Mouse (Mus musculus): Measurements from ENCODE around the gene Gys1. TPM values are rescaled to one million over a fixed set of nuclear protein-coding genes. Genes with fewer than 3 reads are reported as not detected.

The Gys1 gene
- total RNA-seq, 2 experiments from 2014 or later: 13.9 to 16.5 TPM

DNA sequence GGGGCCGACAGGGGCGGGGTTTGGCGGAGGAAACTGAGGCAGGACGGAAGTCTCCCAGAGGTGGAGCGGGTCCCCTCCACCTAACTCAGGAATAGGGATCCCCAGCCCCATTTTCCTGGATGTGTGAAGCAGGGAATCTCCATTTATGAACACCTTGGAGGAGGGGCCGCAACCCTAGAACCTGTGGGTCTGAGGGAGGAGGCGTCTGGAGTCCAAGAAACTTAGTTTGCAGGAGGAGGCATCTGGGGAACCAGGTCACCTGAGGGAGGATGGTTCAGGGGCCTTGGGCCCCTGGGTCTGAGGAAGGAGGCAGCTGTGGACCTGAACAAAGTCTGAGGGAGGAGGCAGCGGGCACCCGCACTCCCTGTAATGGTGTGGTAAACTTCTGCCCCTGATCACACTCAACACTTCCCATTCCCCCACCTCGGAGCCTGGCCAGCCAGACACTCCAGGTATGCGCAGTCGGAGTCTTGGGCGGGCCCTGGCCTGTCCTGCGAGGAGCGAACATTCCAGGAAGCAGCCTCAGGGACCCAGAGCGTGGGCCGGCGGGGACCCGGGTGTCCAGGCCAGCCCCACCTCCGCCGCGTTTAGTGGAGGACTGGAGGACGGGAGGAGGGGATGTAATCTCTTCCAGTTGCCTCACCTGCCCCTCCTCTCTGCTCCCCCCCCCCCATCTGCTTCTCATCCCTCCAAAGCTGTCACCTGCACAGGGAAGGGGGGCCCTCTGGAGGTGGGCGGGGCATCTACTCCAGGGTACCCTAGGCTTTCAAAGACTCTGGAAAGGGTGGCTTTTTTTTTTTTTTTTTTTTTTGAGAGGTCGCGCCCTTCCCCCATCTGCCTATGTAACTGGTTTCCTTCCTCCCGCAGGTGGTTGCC, 20.5 kb upstream of the Gys1 start:
- no peak for DNase-seq (ENCODE audit: extremely low spot score in 1 of 2, low spot score in 1 of 2)

DNA sequence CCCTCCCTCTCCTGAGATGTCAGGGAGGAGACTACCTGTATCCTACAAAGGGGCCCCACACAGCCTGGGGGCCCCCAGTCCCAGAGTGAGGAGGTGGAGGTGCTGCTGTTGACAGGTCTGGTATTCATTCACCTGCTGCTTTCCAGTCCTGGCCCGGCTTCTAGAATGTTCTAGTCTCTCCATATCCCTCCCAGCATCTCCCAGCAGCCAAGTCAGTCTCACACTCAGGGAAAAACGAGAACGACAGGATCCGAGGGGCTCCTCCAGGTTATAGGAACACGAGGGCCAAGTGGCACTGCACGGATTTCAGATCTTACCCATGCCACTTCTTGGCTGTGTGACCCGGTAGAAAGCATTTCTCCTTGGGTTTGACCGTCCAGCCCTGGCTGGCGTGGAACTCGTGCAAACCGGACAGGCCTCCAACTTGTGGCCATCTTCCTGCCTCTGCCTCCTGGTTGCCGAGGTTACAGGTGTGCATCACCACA, 19.9 kb upstream of the Gys1 start:
- no peak for DNase-seq (ENCODE audit: extremely low spot score in 1 of 2, low spot score in 1 of 2)

DNA sequence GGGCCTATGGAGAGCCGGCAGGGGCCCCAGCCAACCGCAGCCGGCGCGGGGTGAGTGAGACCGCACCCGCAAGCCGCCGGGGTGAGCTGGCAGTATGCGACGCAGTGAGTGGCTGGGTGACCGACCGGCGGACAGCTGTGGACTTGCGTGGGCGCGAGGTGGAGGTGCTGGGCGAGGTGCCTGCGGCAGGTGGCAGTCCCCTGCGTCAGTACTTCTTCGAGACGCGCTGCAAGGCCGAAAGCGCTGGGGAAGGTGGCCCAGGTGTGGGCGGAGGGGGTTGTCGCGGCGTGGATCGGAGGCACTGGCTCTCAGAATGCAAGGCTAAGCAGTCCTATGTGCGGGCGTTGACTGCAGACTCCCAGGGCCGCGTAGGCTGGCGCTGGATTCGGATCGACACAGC, 19.0 kb upstream of the Gys1 start:
- DNase-seq (ENCODE audit: extremely low spot score in 1 of 2, low spot score in 1 of 2): no peak

DNA sequence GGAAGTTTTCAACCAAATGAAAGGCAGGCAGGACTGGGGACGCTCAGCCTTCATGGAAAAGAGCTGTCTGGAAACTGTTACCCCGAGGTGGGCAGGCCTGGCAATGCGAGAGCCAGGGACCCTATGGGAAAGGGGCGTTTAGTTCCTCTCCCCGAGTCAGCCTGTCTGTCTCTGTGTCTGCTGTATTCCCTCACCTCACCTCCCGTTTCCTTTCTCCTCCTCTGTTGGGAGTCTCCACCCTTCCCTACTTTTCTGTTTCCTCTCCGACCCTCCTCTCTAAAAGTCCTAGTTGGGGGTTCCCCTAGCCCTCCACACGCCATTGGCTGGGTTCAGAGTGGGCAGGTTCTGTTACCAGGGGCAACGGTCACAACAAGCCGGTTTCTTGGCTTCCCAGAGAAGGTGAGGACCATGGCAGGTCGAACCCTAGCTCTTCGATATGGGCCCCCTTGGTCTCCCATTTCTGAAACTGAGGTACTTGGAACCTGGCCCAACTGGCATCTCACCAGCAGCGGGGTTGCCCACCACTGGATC, 16.6 kb upstream of the Gys1 start:
- DNase-seq (ENCODE audit: extremely low spot score in 1 of 2, low spot score in 1 of 2): no peak

DNA sequence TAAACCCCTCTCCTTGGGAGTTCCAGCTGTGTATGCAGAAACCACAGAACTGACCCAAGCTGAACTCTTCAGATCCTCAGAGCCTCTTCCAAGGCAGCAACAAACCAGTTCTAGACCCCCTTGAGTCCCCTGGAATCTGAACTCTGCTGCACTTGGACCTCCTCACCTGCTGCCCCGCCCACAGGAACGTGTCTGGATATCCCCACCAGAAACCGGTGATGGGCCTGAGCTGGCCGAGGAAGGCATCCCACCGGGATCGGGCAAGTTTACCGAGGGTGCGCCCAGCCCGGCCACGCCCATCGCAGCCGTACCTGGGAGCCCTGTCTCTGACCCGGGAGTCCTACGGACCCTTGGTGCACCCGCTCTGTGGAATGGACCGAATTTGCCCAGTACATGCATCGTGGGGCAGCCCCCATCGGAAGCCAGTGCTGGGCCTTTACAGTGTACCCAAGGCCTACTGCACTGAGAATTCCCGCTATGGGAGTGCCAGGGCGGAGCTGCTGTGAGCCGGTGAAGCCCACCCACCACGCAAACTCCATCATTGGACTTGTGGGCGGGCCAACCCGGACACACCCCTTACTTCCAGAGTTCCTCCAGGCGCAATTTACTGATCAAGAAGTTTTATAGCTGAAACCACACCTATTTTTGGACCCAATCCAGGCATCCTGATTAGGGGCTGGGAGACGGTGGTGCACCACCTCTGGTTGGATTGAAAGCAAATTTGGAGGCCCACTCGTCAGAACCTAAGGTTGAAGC, 14.6 kb upstream of the Gys1 start:
- no peak for DNase-seq (ENCODE audit: extremely low spot score in 1 of 2, low spot score in 1 of 2)

DNA sequence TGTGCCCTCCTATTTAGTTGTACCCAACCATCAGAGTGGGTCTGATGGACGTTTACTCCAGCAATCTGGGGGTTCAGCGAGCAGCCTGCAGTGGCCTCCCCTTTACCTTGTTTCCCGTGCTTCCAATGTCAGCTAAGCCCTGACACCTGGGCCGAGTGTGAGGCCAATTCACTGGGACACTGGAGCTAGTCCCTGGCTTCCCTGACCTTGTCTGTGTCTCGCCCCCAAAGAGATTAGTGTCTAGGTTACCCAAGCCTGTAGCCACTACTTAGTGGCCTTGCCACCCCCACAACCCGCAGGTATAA, 14.1 kb upstream of the Gys1 start, which contains the start of gene Lhb:
TSS of gene Lhb (plus strand) at position 206 of the 305 bp plus-strand sequence.
- no peak for DNase-seq (ENCODE audit: extremely low spot score in 1 of 2, low spot score in 1 of 2)

DNA sequence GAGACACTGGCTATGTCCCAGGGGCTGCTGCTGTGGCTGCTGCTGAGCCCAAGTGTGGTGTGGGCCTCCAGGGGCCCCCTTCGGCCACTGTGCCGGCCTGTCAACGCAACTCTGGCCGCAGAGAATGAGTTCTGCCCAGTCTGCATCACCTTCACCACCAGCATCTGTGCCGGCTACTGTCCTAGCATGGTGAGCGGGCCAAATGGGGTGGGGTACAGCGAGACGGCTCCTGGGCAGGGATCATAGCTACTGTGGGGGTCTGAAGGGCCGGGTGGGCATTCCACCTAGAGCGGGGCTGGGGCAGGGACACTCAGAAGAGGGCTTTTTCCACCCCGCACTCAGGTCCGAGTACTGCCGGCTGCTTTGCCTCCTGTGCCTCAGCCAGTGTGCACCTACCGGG, 13.4 kb upstream of the Gys1 start:
- no peak for DNase-seq (ENCODE audit: extremely low spot score in 1 of 2, low spot score in 1 of 2)

DNA sequence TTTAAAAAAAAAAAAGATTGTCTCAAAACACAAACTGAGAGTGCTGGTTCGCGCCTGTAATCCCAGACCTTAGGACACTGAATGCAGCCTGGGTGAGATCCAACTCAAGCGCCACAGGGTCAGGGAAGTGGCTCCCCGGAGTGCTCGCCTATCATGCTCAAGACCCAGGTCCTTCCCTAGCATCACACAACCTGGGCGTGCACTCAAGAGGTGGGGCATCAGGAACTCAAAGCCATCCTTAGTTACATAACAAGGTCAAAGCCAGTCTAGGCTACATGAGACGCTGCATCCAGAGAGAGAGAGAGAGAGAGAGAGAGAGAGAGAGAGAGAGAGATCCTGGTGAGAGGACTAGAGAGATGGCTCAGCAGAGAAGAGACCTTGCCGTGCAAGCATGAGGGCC, 8.1 kb upstream of the Gys1 start:
- DNase-seq (ENCODE audit: extremely low spot score in 1 of 2, low spot score in 1 of 2): no peak

DNA sequence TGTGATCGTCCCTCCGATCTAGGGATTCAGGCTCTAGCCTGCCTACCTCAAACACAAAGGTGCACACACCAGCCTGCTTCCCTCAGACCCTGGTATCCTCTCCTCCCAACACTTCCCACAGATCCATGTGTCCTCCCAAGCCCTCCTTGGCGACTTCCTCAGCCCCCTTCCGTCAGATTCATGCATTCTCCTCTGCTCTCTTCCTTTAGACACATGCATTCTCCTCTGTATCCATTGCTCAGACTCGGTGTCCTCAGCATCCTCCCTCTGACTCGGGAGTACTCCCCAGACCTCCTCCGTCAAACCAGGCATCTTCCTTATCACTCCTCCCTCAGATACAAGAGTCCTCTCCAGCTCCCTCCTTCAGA, 825 bp upstream of the Gys1 start:
- DNase-seq (ENCODE audit: extremely low spot score in 1 of 2, low spot score in 1 of 2): no peak

DNA sequence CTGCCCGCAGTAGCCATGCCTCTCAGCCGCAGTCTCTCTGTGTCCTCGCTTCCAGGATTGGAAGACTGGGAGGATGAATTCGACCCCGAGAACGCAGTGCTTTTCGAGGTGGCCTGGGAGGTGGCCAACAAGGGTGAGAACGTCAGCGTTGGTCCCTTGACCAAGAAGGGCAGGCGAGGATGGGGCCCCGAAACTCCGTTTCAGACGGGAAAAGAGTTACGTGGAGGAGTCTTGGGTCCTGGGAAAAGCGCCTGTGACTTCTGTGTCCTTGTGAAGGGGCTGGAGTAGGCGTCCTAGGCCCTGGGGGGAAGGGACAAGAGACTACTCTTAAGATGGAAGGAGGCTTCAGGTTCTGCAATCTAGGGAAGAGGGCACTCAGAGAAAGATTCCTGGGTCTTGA, 394 bp downstream of the Gys1 start:
- DNase-seq (ENCODE audit: extremely low spot score in 1 of 2, low spot score in 1 of 2): no peak

DNA sequence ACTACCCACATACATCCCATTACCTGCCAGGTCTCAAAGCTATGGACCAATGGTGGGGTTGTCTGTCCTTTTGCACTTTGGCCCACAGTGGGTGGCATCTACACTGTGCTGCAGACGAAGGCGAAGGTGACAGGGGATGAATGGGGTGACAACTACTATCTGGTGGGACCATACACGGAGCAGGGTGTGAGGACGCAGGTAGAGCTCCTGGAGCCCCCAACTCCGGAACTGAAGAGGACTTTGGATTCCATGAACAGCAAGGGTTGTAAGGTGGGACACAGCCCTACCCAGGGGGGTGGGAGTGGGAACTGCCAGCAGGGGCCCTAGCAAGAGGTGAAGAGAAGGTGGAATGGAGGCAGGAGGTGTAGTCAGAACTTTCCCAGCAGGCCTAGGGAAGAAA, 1.8 kb downstream of the Gys1 start:
- no peak for DNase-seq (ENCODE audit: extremely low spot score in 1 of 2, low spot score in 1 of 2)

DNA sequence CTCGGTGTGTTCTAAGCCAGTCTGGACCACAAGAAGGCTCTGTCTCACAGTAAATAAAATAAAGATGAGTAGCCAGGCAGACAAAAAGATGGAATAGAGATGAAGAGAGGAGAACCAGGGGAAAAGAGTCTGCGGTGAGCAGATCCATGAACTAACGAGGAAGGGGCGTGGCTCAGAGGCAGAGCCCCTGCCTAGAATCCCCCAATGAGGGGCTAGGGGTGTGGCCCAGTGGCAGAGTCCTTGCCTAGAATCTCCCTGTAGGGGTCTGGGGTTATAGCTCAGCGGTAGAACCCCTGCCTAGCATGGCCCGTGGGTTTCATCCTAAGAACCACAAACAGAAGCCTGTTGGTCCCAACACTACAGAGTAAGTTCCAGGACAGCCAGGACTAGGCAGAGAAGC, 2.4 kb downstream of the Gys1 start:
- no peak for DNase-seq (ENCODE audit: extremely low spot score in 1 of 2, low spot score in 1 of 2)

DNA sequence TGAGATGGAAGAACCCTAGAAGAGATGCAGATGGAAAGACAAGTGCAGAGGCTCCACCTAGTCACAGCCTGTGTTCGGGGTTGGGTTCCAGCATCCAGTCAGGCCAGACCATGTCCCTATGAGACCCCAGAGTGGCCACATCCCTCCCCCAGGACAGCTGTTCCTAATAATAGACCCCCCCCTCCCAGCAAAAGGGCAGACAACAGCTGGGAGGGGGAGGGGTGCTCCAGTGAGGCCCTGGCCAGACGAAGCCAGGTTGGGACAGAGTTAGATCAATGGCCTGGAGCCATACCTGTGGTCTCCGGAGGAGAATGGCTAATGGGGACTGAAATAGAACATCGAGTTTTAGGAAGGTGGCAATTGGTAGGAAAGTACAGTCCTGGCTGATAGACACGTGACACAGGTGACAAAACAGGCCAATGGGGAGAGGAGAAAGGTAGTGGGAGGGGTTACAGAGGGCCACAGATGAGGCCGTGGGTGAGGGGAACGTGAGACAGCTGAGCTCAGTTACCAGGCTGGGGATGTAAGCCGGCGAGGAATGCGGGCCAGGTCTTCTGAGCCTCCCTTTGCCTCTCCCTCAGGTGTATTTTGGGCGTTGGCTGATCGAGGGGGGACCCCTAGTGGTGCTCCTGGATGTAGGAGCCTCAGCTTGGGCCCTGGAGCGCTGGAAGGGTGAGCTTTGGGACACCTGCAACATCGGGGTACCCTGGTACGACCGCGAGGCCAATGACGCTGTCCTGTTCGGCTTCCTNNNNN, 3.1 kb downstream of the Gys1 start, which contains the start of gene Ruvbl2:
TSS of gene Ruvbl2 (minus strand) at position 576 of the 756 bp plus-strand sequence.
- DNase-seq (ENCODE audit: extremely low spot score in 1 of 2, low spot score in 1 of 2): no peak

DNA sequence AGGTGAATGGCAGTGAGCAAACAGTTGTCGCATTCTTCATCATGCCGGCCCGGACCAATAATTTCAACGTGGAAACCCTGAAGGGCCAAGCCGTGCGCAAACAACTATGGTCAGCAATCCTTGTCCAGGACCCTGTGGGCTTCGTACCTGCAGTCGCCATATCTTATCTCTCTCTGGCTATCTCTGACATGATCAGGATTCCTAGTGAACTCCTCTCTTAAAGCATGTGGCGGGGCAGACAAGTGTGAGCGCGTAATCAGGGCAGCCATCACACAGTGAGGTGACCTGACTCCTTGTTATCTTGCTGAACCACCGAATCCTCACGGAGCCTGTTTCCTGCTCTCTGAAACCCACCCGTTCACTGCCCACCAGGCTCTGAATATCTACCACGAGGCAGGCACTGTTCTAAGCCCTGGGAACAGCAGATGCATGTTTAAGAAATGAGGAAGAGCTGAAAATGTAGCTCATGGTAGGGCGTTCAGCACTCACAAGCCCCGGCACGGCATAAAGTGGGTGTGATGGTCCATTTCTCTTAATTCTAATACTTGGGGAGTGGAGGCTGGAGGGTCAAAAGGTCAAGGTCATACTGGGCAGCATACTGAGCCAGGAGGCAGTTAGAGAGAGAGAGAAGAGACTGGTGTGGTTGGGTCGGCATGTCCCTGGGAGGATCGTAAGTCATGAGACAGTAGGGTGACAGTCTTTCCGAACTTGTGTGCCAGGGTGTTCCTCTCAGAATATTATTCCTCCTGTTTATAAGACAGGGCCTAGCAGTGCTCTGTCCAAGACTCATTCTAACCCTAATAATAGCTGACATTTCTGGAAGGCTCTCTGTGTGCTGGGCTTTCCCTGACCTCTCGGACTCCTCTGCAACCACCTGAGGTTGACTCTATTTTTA, 9.1 kb downstream of the Gys1 start:
- DNase-seq (ENCODE audit: extremely low spot score in 1 of 2, low spot score in 1 of 2): no peak

DNA sequence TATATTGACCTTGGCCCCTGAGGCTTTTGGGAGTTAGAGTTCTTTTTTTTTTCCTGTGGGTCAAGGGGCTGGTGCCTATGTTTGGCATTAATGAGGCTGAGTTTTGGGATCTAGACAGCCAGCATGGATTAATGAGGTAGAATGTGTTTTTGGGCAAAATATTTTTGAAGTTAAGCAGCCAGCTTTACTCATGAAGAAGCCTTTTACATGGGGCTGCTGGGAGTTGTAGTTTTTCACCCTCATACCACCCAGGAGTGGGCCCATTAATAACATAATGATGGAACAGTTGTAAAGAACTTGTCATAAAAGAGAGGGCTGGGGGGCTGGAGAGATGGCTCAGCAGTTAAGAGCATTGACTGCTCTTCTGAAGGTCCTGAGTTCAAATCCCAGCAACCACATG, 11.9 kb downstream of the Gys1 start:
- DNase-seq (ENCODE audit: extremely low spot score in 1 of 2, low spot score in 1 of 2): no peak

DNA sequence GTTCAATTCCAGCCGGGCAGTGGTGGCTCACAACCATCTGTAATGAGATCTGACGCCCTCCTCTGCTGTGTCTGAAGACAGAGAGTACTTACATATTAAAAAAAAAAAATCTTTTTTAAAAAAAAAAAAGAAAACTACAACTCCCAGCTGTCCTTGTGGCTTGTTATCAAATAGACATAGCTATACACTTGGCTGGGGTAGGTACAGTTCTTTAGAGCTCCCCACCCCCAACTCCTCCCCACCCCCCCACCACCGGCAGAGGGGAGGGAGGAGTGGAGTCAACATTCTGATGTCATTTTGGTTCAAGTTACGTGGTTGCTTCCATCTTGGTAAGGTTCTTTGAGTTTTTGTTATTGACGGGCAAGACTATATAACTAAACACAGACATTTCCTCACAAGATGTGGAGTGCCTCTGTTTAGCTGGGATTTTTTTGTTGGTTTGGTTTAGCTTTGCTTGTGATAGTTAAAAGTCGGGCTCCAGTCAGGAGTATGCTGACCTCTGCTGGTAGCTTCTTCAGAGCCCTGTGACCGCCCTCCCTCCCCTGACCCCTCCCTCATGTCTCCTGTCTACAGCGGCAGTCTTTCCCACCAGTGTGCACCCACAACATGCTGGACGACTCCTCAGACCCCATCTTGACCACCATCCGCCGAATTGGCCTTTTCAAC, 12.8 kb downstream of the Gys1 start:
- DNase-seq (ENCODE audit: extremely low spot score in 1 of 2, low spot score in 1 of 2): no peak

DNA sequence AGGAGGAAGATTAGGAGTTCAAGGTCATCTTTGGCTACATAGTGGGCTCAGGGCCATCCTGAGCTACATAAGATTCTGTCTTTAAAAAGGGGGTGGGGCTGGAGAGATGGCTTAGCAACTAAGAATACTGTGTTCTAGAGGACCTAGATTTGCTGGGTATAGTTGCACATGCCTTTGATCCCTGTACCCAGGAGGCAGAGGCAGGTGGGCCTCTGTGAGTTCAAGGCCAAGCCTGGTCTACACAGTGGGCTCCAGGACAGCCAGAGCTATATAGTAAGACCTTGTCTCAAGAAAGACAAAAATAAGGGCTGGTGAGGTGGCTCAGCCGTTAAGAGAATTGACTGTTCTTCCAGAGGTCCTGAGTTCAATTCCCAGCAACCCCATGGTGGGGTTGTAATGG, 15.3 kb downstream of the Gys1 start:
- DNase-seq (ENCODE audit: extremely low spot score in 1 of 2, low spot score in 1 of 2): no peak

DNA sequence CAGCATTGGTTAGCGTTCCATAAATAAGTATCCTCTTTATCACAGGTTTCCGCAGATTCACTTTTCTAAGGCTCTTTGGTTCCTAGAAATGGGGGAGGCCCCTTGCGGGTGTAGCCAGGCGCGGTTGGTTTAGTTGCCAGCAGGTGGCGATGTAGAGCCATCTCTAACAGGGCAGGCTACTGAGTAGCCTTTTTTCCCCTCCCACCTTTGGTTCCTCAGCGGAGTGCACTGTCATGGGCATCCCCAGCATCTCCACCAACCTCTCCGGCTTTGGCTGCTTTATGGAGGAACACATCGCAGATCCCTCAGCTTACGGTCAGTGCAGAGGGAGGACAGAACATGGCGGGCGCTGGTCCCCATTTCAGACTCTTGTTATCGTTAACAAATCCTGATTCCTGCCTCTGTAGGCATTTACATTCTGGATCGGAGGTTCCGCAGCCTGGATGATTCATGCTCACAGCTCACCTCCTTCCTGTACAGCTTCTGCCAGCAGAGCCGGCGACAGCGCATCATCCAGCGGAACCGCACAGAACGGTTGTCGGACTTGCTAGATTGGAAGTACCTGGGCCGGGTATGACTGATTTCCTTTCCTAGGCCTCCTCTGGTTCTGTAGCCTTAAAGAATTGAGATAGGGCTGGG, 16.8 kb downstream of the Gys1 start:
- DNase-seq (ENCODE audit: extremely low spot score in 1 of 2, low spot score in 1 of 2): peak; percentile 77 to 94

DNA sequence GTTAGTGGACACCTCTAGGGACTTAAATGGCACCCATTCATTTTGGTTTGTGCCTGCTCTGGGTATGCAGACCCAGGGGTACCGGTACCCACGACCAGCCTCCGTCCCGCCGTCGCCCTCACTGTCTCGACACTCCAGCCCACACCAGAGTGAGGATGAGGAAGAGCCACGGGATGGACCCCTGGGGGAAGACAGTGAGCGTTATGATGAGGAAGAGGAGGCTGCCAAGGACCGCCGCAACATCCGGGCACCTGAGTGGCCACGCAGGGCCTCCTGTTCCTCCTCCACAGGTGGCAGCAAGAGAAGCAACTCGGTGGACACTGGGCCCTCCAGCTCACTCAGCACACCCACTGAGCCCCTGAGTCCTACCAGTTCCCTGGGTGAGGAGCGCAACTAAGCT, 20.3 kb downstream of the Gys1 start:
- DNase-seq (ENCODE audit: extremely low spot score in 1 of 2, low spot score in 1 of 2): no peak

Data from layer of hippocampus, postnatal 25 days (tissue).